Mouse (Mus musculus) liver (tissue): ENCODE results near the gene Aff3.

Experiments
- DNase-seq: peaks from one replicate; pipeline ENCODE4 v3.0.0-alpha.2; 2020; ENCODE audit warnings: mixed read lengths

Aff3 gene

GRCm38 (mm10) chr1:38217912-38218795 is 446.6 kb downstream of the Aff3 start:
- DNase-seq: peak; percentile 16

GRCm38 (mm10) chr1:38217098-38217497 is 447.7 kb downstream of the Aff3 start:
- DNase-seq: no peak

GRCm38 (mm10) chr1:38213377-38213776 is 451.4 kb downstream of the Aff3 start:
- no peak for DNase-seq

GRCm38 (mm10) chr1:38212386-38212785 is 452.4 kb downstream of the Aff3 start:
- DNase-seq: no peak

- peak; percentile 32 for DNase-seq
These were observed 462.1 kb downstream of the Aff3 start for GRCm38 (mm10) chr1:38202475-38203183.

- no peak for DNase-seq
These were observed 463.0 kb downstream of the Aff3 start for GRCm38 (mm10) chr1:38201796-38202195.

- no peak for DNase-seq
These were observed 464.8 kb downstream of the Aff3 start for GRCm38 (mm10) chr1:38199669-38200635.

GRCm38 (mm10) chr1:38198393-38199029 is 466.2 kb downstream of the Aff3 start:
- no peak for DNase-seq

- no peak for DNase-seq
These were observed 467.5 kb downstream of the Aff3 start for GRCm38 (mm10) chr1:38197145-38197682.

- DNase-seq: no peak
These were observed 469.0 kb downstream of the Aff3 start for GRCm38 (mm10) chr1:38195721-38196120.

- no peak for DNase-seq
These were observed 478.6 kb downstream of the Aff3 start for GRCm38 (mm10) chr1:38186227-38186545.

GRCm38 (mm10) chr1:38185517-38186226 is 479.1 kb downstream of the Aff3 start:
- peak; percentile 76 for DNase-seq

GRCm38 (mm10) chr1:38181020-38181550 is 483.7 kb downstream of the Aff3 start:
- DNase-seq: no peak

- DNase-seq: no peak
These were observed 485.8 kb downstream of the Aff3 start for GRCm38 (mm10) chr1:38178929-38179328.

- DNase-seq: peak; percentile 16
These were observed 488.7 kb downstream of the Aff3 start for GRCm38 (mm10) chr1:38176077-38176476.

- no peak for DNase-seq
These were observed 492.9 kb downstream of the Aff3 start for GRCm38 (mm10) chr1:38171874-38172273.

- no peak for DNase-seq
These were observed 499.1 kb downstream of the Aff3 start for GRCm38 (mm10) chr1:38165696-38166095.

GRCm38 (mm10) chr1:38150086-38150485 is 514.7 kb downstream of the Aff3 start:
- no peak for DNase-seq

GRCm38 (mm10) chr1:38146008-38146407 is 518.7 kb downstream of the Aff3 start:
- no peak for DNase-seq

GRCm38 (mm10) chr1:38141371-38141770 is 523.4 kb downstream of the Aff3 start:
- DNase-seq: no peak

GRCm38 (mm10) chr1:38140911-38141310 is 523.8 kb downstream of the Aff3 start:
- DNase-seq: no peak
